Mouse (Mus musculus) midbrain, embryonic 10.5 days (tissue): ENCODE measurements around the gene Ucn3. TPM values are rescaled to one million over a fixed set of nuclear protein-coding genes. Genes with fewer than 3 reads are reported as not detected.

Experiments
- DNase-seq: peaks from one replicate; pipeline ENCODE4 v3.0.0-alpha.2; 2017; ENCODE audit warnings: low spot score
- H3K27ac ChIP-seq: fragments of 300-500 bp; sonication (generic); replicated peaks from 2 replicates; pipeline ENCODE4 v1.5.1; 2016; ENCODE audit warnings: mild to moderate bottlenecking
- H3K27me3 ChIP-seq: fragments of 300-500 bp; sonication (generic); 2 replicates; pipeline ENCODE4 v1.6.1; 2016; ENCODE audit warnings: low read depth, mild to moderate bottlenecking; ENCODE audit not compliant: poor library complexity, severe bottlenecking
- H3K36me3 ChIP-seq: fragments of 300-500 bp; sonication (generic); 2 replicates; pipeline ENCODE4 v1.6.1; 2016; ENCODE audit warnings: mild to moderate bottlenecking, moderate library complexity
- H3K4me1 ChIP-seq: fragments of 300-500 bp; sonication (generic); 2 replicates; pipeline ENCODE4 v1.6.1; 2016
- H3K4me3 ChIP-seq: fragments of 300-500 bp; sonication (generic); 2 replicates; pipeline ENCODE4 v1.5.1; 2016; ENCODE audit warnings: mild to moderate bottlenecking, moderate library complexity
- H3K9me3 ChIP-seq: fragments of 300-500 bp; sonication (generic); replicated peaks from 2 replicates; pipeline ENCODE4 v1.6.1; 2016; ENCODE audit warnings: mild to moderate bottlenecking
- WGBS: fragments of 180-500 bp; shearing (Covaris S2); methylation state at CpG from one replicate; pipeline ENCODE4 v1.1.7; 2016; 5-methylcytosine and 5-hydroxymethylcytosine counted together
- polyA plus RNA-seq: library from polyadenylated mRNA; unstranded; fragments of >200 nt; fragmentation: Nextera tagmentation; extraction: Ambion mirVana; gene quantifications from 2 replicates; pipeline ENCODE4 v1.2.1, GENCODE M21; 2016

Gene Ucn3
- not detected in 2 replicates for polyA plus RNA-seq

- Histone ChIP-seq H3K9me3 (no peaks in the 10 kb centered on the region), H3K36me3 (no peaks in the 10 kb centered on the region), H3K27me3 (no peaks in the 10 kb centered on the region), H3K27ac (no peak within 1 kb of the TSS), H3K4me1 (no peaks in the 10 kb centered on the region), H3K4me3 (no peak within 1 kb of the TSS)
- WGBS: 75% methylated on average over 2 of the region's 2 CpGs
- DNase-seq: no peak
Measured at GRCm38 (mm10) chr13:3945249-3945648, at the start of gene Ucn3. TSS of gene Ucn3 (minus strand) at chr13:3945349.

DNA sequence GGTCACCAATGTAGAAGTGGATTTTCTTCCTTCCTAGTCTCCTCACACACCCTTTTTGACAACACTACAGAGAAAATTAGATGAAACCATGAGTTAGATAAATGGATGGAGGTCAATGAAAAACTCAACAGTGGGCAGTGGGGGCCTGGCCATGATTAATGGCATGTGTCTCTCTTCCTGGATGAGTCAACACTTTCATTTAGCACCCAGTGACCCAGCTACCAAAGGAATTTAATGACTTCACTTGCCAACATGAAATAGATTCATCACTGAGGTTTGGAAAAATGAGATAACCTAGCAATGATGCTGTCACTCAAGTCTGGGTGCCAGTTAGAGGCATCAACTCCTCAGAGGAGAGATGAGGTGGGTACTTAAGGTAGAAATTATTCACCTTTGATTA, 46.9 kb upstream of the Ucn3 start:
- H3K4me1 ChIP-seq: no peaks in the 10 kb centered on the region
- no peaks in the 10 kb centered on the region for H3K9me3 ChIP-seq
- no peaks in the 10 kb centered on the region for H3K36me3 ChIP-seq
- no peak overlapping the region for H3K4me3 ChIP-seq
- H3K27ac ChIP-seq: no peak overlapping the region
- no peaks in the 10 kb centered on the region for H3K27me3 ChIP-seq
- no peak for DNase-seq

GRCm38 (mm10) chr13:3968849-3969248, 23.7 kb upstream of the Ucn3 start:
- no peaks in the 10 kb centered on the region for H3K36me3 ChIP-seq
- no peak for DNase-seq

DNA sequence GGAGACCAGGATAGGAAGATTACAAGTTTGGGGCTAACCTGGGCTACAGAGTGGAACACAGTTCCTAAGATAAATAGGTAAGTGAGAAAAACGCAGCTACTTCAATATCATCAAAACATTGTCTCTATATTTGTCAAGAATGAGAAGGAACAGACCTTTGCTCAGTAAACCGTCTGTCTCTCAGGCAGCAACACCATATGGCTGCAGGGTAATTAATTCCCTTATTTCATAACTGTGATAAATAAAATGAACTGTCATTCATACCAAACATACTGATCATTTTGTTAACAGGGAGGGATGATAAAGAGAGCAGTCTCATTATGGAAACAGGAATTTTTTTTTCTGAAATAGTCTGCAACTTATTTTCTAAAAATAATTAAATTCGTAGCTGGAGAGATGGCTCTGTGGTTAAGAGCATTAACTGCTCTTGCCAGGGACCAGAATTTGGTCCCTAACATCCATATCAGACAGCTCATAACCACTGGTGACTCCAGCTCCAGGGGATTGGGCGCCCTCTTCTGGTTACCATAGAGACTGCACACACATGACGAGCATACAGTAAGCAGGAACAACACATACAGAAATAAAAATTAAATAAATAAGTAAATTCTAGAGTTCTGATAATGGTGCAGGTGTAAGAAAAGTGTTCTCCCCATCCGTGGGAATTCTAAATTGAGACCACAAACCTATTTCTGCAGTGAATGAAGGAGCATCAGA, 6.2 kb upstream of the Ucn3 start:
- Histone ChIP-seq H3K4me3 (no peak overlapping the region), H3K27ac (no peak overlapping the region), H3K36me3 (no peaks in the 10 kb centered on the region), H3K4me1 (no peaks in the 10 kb centered on the region), H3K9me3 (0 out of 2 replicates have a peak, but pooled peaks cover 11% of the 10 kb centered on the region), H3K27me3 (no peaks in the 10 kb centered on the region)
- no peak for DNase-seq
- WGBS: 80% methylated on average over 6 of the region's 6 CpGs

More at GRCm38 (mm10) chr13:3968849-3969248, 23.7 kb upstream of the Ucn3 start:
- Histone ChIP-seq H3K27me3 (no peaks in the 10 kb centered on the region), H3K4me3 (no peak overlapping the region), H3K27ac (no peak overlapping the region), H3K9me3 (no peaks in the 10 kb centered on the region), H3K4me1 (no peaks in the 10 kb centered on the region)
- WGBS: 89% methylated on average over 4 of the region's 4 CpGs

DNA sequence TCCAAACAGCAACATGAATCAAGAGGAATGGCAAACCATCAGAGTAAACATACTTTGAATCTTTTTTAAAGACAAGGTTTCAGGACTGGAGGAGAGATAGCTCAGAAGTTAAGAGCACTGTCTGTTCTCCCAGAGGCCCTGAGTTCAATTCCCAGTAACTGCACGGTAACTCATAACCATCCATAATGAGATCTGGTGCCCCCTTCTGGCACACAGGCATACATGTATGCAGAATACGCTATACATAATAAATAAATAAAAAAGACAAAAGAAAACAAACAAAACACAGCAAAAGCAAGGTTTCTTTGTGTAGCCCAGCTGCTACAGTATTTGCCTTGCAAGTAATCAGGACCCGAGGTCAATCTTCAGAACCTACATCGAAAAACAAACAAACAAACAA, 4.3 kb upstream of the Ucn3 start:
- Histone ChIP-seq H3K4me1 (no peaks in the 10 kb centered on the region), H3K9me3 (0 out of 2 replicates have a peak, but pooled peaks cover 11% of the 10 kb centered on the region), H3K4me3 (no peak overlapping the region), H3K27me3 (no peaks in the 10 kb centered on the region), H3K27ac (no peak overlapping the region), H3K36me3 (no peaks in the 10 kb centered on the region)
- WGBS: 91% methylated on average over 4 of the region's 4 CpGs
- no peak for DNase-seq

GRCm38 (mm10) chr13:3947267-3947666, 2.1 kb upstream of the Ucn3 start:
- Histone ChIP-seq H3K4me3 (no peak overlapping the region), H3K4me1 (no peaks in the 10 kb centered on the region), H3K36me3 (no peaks in the 10 kb centered on the region), H3K9me3 (0 out of 2 replicates have a peak, but pooled peaks cover 11% of the 10 kb centered on the region), H3K27me3 (no peaks in the 10 kb centered on the region), H3K27ac (no peak overlapping the region)
- WGBS: 92% methylated on average over 4 of the region's 4 CpGs
- no peak for DNase-seq

DNA sequence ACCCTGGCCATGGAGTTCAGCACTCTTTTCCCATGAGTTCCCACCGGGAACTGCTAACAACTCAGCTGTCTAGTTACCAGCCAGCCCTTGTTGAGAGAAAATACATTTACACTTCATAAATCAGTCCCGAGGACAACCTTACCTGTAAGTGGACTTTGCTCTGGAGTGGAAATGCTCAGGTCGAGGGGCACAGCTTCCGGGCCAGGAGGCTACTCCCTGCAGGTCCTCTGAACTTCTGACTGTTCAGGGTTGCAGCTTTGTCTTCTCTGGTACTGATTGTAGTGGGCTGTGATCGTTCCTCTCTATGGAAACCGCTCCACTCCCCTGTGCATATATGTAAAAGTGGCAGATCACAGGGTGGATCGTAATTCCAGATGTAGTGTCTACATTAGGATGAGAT, 450 bp downstream of the Ucn3 start:
- Histone ChIP-seq H3K4me1 (no peaks in the 10 kb centered on the region), H3K36me3 (no peaks in the 10 kb centered on the region), H3K4me3 (no peak overlapping the region), H3K9me3 (no peaks in the 10 kb centered on the region), H3K27me3 (no peaks in the 10 kb centered on the region), H3K27ac (no peak overlapping the region)
- 82% methylated on average over 7 of the region's 7 CpGs for WGBS
- no peak for DNase-seq

- Histone ChIP-seq H3K4me1 (no peaks in the 10 kb centered on the region), H3K27ac (no peak overlapping the region), H3K27me3 (no peaks in the 10 kb centered on the region), H3K9me3 (no peaks in the 10 kb centered on the region), H3K36me3 (no peaks in the 10 kb centered on the region), H3K4me3 (no peak overlapping the region)
- 87% methylated on average over 6 of the region's 6 CpGs for WGBS
- DNase-seq: no peak
Measured at GRCm38 (mm10) chr13:3926046-3926445, 19.1 kb downstream of the Ucn3 start.

DNA sequence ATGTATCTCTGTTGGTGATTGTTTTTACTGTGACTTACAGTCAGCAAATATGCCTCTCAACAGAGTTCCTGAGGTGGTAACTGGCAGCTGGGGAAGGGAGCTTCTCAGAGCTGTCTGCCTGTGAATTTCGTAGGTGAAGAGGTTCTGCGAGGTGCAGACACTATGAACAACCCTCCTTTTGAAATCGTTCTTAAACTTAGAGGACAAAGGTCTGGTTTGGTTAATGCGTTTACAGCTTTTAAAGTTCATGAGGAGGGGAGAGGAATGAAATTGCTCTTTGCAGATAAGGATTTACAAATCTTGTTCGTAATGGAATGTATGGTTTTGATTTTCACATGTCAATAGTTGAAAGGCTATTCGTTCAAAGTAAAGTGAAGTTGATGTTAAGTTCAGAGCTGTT, 19.5 kb downstream of the Ucn3 start:
- Histone ChIP-seq H3K27ac (no peak overlapping the region), H3K36me3 (no peaks in the 10 kb centered on the region), H3K4me1 (no peaks in the 10 kb centered on the region), H3K27me3 (no peaks in the 10 kb centered on the region), H3K4me3 (no peak overlapping the region), H3K9me3 (no peaks in the 10 kb centered on the region)
- 88% methylated on average over 6 of the region's 6 CpGs for WGBS
- DNase-seq: no peak

GRCm38 (mm10) chr13:3924483-3924882, 20.7 kb downstream of the Ucn3 start:
- 90% methylated on average over 5 of the region's 5 CpGs for WGBS

DNA sequence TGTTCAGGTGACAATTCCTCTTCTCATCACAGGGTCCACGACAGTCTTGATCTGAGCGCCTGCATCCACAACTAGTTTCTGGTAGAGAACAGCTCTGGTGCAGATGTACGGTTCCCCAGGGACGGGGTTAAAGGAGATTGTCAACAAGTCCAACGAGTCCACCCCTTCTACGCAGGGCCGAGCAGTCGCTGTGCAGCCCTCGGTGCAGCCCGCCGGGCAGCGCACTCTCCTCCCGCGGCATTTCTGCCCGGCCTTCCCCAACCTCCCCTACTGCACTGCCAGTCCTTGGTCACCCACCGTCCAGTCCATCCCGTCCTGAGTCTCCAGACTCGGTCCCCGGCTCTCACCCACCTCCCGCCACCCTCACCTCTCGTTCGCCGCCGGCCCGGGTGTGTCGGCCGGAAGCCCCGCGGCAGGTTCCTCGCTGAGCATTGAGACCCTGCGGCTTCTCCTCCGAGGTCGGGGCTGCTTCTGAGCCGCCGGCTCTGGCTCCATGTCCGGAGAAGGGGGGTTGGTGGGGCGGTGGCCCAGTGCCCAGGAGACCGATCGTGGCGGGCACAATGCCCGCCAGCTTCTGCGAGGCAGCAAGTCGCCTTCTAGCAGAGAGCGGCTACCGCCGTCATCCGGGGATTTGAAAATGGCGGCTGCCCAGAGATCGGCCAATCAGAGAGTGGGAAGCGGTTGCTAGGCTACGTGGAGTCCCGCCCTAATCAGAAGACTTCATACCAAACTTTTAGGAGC, 27.4 kb downstream of the Ucn3 start, which contains the start of the genes Net1 and Tubal3:
Gene Net1, minus strand, starts transcription at position 650 of the 741 bp plus-strand sequence.
Gene Tubal3, plus strand, starts transcription at position 704 of the 741 bp plus-strand sequence.
- H3K27me3 ChIP-seq: no peaks in the 10 kb centered on the region
- H3K36me3 ChIP-seq: peaks cover 33% of the 10 kb centered on the region
- H3K4me3 ChIP-seq: peak within 1 kb of the TSS; percentile 87
- peak within 1 kb of the TSS; percentile 94 for H3K27ac ChIP-seq
- under 1% methylated on average over 52 of the region's 52 CpGs for WGBS
- H3K4me1 ChIP-seq: peaks cover 10% of the 10 kb centered on the region
- H3K9me3 ChIP-seq: peaks cover 14% of the 10 kb centered on the region
- peak; percentile 92 for DNase-seq

More at GRCm38 (mm10) chr13:3924483-3924882, 20.7 kb downstream of the Ucn3 start:
- H3K27ac ChIP-seq: no peak overlapping the region
- H3K9me3 ChIP-seq: no peaks in the 10 kb centered on the region
- no peaks in the 10 kb centered on the region for H3K36me3 ChIP-seq
- H3K27me3 ChIP-seq: no peaks in the 10 kb centered on the region
- DNase-seq: no peak
- H3K4me1 ChIP-seq: no peaks in the 10 kb centered on the region
- no peak overlapping the region for H3K4me3 ChIP-seq

- peaks cover 14% of the 10 kb centered on the region for H3K9me3 ChIP-seq
- peaks cover 68% of the 10 kb centered on the region for H3K36me3 ChIP-seq
- DNase-seq: no peak
- H3K27me3 ChIP-seq: no peaks in the 10 kb centered on the region
- H3K4me3 ChIP-seq: no peak overlapping the region
- no peak overlapping the region for H3K27ac ChIP-seq
- H3K4me1 ChIP-seq: peaks cover 10% of the 10 kb centered on the region
- WGBS: 90% methylated on average over 4 of the region's 4 CpGs
Measured at GRCm38 (mm10) chr13:3913504-3913903, 31.6 kb downstream of the Ucn3 start.

DNA sequence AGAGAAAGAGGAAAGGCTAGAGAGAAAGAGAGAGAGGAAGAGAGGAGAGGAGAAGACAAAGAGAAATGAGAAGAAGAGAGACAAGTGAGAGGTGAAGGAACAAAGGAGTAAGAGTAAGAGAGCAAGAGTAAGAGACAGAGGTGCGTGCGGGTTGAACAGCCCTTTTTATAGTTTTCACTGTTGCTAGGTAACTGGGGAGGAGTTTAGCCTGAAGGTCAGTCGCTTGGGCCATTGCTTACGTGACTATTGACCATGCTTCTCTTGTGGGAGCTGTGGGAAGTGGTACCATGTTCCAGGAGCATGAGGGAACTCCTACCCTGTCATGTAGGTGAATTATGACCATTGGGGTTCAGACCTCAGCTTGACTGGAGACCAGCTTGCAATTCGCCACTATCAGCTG, 34.8 kb downstream of the Ucn3 start:
- H3K36me3 ChIP-seq: peaks cover 79% of the 10 kb centered on the region
- no peak overlapping the region for H3K27ac ChIP-seq
- WGBS: 91% methylated on average over 5 of the region's 5 CpGs
- peaks cover 6% of the 10 kb centered on the region for H3K9me3 ChIP-seq
- H3K4me1 ChIP-seq: no peaks in the 10 kb centered on the region
- no peak for DNase-seq
- H3K27me3 ChIP-seq: no peaks in the 10 kb centered on the region
- no peak overlapping the region for H3K4me3 ChIP-seq
